Mouse (Mus musculus) liver, embryonic 13.5 days (tissue): ENCODE measurements around the gene Sema5b. TPM values are rescaled to one million over a fixed set of nuclear protein-coding genes. Genes with fewer than 3 reads are reported as not detected.

Experiments
- ATAC-seq: fragments of 200-750 bp; cut with Nextera tagmentation; 2 replicates; pipeline ENCODE4 v1.8.0; 2017; ENCODE audit warnings: low read depth, mild to moderate bottlenecking, moderate number of reproducible peaks, moderate library complexity
- DNase-seq: peaks from one replicate; pipeline ENCODE4 v3.0.0; 2022
- H3K27ac ChIP-seq: fragments of 300-500 bp; sonication (generic); 2 replicates; pipeline ENCODE4 v1.5.1; 2015; ENCODE audit warnings: moderate library complexity, mild to moderate bottlenecking, inconsistent platforms
- H3K27me3 ChIP-seq: fragments of 300-500 bp; sonication (generic); 2 replicates; pipeline ENCODE4 v1.6.1; 2015; ENCODE audit warnings: mild to moderate bottlenecking, inconsistent platforms
- H3K36me3 ChIP-seq: fragments of 300-500 bp; sonication (generic); 2 replicates; pipeline ENCODE4 v1.6.1; 2015; ENCODE audit warnings: mild to moderate bottlenecking, inconsistent platforms
- H3K4me1 ChIP-seq: fragments of 300-500 bp; sonication (generic); replicated peaks from 2 replicates; pipeline ENCODE4 v1.6.1; 2015; ENCODE audit warnings: inconsistent platforms
- H3K4me2 ChIP-seq: fragments of 300-500 bp; sonication (generic); 2 replicates; pipeline ENCODE4 v1.6.1; 2015; ENCODE audit warnings: inconsistent platforms, mild to moderate bottlenecking, moderate library complexity
- H3K4me3 ChIP-seq: fragments of 300-500 bp; sonication (generic); replicated peaks from 2 replicates; pipeline ENCODE4 v1.5.1; 2015; ENCODE audit warnings: mild to moderate bottlenecking, inconsistent platforms
- H3K9ac ChIP-seq: fragments of 300-500 bp; sonication (generic); 2 replicates; pipeline ENCODE4 v1.6.1; 2015; ENCODE audit warnings: mild to moderate bottlenecking, inconsistent platforms
- H3K9me3 ChIP-seq: fragments of 300-500 bp; sonication (generic); replicated peaks from 2 replicates; pipeline ENCODE4 v1.6.1; 2016; ENCODE audit warnings: inconsistent platforms
- WGBS: fragments of 180-500 bp; shearing (Covaris S2); methylation state at CpG from one replicate; pipeline ENCODE4 v1.1.7; 2015; ENCODE audit not compliant: insufficient replicate concordance; 5-methylcytosine and 5-hydroxymethylcytosine counted together
- polyA plus RNA-seq: library from polyadenylated mRNA; unstranded; fragments of >200 nt; fragmentation: Nextera tagmentation; extraction: Ambion mirVana; gene quantifications from 2 replicates; pipeline ENCODE4 v1.2.1, GENCODE M21; 2015

Gene Sema5b
- polyA plus RNA-seq, 1 experiment from 2014 or later = 0.14 TPM

DNA sequence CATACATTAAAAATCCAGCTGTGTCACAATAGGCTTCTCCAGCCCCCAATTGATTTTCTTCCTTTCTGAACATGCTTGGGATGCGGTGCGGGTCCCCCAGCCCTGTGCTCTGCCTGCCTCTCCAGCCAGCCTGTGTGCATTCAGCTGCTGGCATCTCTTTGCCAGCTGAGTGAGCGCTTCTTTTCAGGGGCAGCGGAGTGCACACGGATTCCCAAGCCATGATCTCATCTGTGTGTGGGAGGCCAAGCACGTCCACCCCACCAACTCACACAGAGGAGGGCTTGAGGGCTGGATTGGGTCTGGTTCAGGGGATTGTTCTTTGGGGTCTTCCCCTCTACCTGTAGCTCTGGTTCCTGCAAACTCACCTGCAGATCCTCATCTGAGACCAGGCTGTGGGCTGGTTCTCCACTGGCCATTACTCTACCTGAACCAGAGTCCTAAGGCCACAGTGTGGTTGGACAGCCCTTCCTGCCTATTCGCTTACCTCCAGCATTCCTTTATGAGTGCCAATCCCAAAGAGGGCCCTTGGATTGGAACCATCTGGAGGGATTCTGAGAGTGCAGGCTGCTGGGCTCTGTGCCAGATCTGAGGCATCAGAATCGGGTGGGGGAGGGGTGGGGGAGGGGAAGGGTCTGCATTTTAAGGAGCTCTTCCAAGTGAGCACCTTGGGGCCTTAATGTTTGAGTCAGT lies 55.9 kb downstream of the Sema5b start:
- Histone ChIP-seq H3K4me2 (no peak overlapping the region), H3K4me1 (no peaks in the 10 kb centered on the region), H3K27me3 (peaks cover 22% of the 10 kb centered on the region), H3K27ac (no peak overlapping the region), H3K36me3 (no peaks in the 10 kb centered on the region), H3K9me3 (0 out of 2 replicates have a peak, but pooled peaks cover 4% of the 10 kb centered on the region), H3K4me3 (no peak overlapping the region), H3K9ac (no peak overlapping the region)
- no peak for ATAC-seq
- DNase-seq = no peak
- 54% methylated on average over 8 of the region's 8 CpGs for WGBS

- no peak overlapping the region for H3K4me3 ChIP-seq
- no peaks in the 10 kb centered on the region for H3K4me1 ChIP-seq
- H3K4me2 ChIP-seq = no peak overlapping the region
- H3K27ac ChIP-seq = no peak overlapping the region
- ATAC-seq (no peak), DNase-seq (no peak)
- no peak overlapping the region for H3K9ac ChIP-seq
- peaks cover 19% of the 10 kb centered on the region; the same call in 1 of the 2 replicates for H3K27me3 ChIP-seq
- no peaks in the 10 kb centered on the region for H3K36me3 ChIP-seq
- 13% methylated on average over 6 of the region's 6 CpGs for WGBS
- 0 out of 2 replicates have a peak, but pooled peaks cover 4% of the 10 kb centered on the region for H3K9me3 ChIP-seq
These were observed 57.0 kb downstream of the Sema5b start for GRCm38 (mm10) chr16:35597991-35598390.

DNA sequence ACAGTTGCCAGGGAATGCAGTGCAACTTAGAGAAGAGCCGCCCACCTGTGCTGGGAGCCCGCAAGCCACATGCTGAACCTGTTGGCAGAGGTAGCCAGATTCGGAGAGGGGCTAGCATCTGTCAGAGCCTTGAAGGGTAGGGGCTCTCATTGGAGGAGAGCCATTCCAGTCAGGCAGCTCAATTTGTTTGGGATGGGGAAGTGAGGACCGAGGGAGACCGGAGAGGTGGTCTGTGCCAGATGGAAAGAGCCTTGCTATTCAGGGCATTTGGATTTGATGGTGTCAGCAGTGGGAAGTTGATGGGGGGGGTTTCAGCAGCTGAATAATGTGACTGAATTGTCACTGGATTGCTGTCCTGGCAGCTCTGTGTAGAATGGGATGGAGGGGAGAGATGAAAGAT lies 57.9 kb downstream of the Sema5b start:
- H3K9ac ChIP-seq = no peak overlapping the region
- H3K9me3 ChIP-seq = no peaks in the 10 kb centered on the region
- no peaks in the 10 kb centered on the region for H3K4me1 ChIP-seq
- peaks cover 26% of the 10 kb centered on the region; the same call in 1 of the 2 replicates for H3K27me3 ChIP-seq
- ATAC-seq (no peak), DNase-seq (no peak)
- no peak overlapping the region for H3K4me2 ChIP-seq
- H3K27ac ChIP-seq = no peak overlapping the region
- H3K4me3 ChIP-seq = no peak overlapping the region
- no peaks in the 10 kb centered on the region for H3K36me3 ChIP-seq
- 59% methylated on average over 5 of the region's 5 CpGs for WGBS

DNA sequence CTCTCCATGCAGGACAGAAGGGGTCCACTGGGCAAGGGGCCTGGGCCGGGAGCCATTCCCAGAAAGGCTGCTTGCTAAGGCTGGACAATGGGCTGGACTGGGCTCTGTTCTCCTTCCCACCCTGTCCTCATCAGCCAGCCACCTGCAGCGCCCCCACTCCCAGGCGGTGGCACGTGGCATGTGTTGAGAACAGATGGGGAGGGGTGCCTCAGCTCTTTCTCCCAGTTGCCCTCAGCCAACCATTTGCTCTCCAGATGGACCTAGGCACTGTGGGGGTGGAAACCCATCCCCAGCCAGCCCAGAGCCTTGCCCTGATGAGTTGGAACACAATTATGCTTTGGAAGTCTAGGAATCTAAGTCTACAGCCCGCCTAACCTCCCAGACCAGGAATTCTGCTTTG lies 59.3 kb downstream of the Sema5b start:
- no peaks in the 10 kb centered on the region for H3K36me3 ChIP-seq
- no peak overlapping the region for H3K4me2 ChIP-seq
- no peaks in the 10 kb centered on the region for H3K9me3 ChIP-seq
- DNase-seq (no peak), ATAC-seq (no peak)
- WGBS = 50% methylated on average over 5 of the region's 5 CpGs
- peaks cover 24% of the 10 kb centered on the region; the same call in 1 of the 2 replicates for H3K27me3 ChIP-seq
- no peak overlapping the region for H3K9ac ChIP-seq
- no peak overlapping the region for H3K27ac ChIP-seq
- H3K4me3 ChIP-seq = no peak overlapping the region
- no peaks in the 10 kb centered on the region for H3K4me1 ChIP-seq

- Histone ChIP-seq H3K4me3 (no peak overlapping the region), H3K36me3 (no peaks in the 10 kb centered on the region), H3K4me1 (no peaks in the 10 kb centered on the region), H3K27me3 (peaks cover 24% of the 10 kb centered on the region; the same call in 1 of the 2 replicates), H3K9me3 (no peaks in the 10 kb centered on the region), H3K4me2 (no peak overlapping the region), H3K27ac (no peak overlapping the region), H3K9ac (no peak overlapping the region)
- 68% methylated on average over 6 of the region's 6 CpGs for WGBS
- no peak for DNase-seq
- no peak for ATAC-seq
These were observed 60.5 kb downstream of the Sema5b start for GRCm38 (mm10) chr16:35601426-35601825.

DNA sequence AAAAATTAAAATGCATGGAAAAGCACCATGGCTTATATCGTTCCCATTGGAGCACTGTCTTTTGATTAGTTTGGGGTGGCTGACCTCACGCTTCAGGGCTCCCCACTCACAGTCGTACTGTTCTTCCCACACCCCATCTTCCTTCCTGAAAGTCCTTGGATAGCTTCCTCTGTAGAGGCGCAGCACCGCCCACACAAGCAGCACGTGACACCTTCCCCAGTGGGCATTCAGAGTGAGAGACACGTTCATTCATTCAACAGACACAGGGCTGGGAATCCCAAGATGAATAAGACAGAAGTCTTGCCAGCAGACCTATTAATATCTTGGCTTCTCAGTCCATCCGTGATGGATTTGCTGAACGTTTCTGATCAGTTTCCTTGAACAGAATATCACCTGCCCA lies 61.6 kb downstream of the Sema5b start:
- Histone ChIP-seq H3K36me3 (no peaks in the 10 kb centered on the region), H3K27me3 (peaks cover 24% of the 10 kb centered on the region; the same call in 1 of the 2 replicates), H3K9me3 (no peaks in the 10 kb centered on the region), H3K9ac (no peak overlapping the region), H3K27ac (no peak overlapping the region), H3K4me3 (no peak overlapping the region), H3K4me1 (no peaks in the 10 kb centered on the region), H3K4me2 (no peak overlapping the region)
- ATAC-seq (no peak), DNase-seq (no peak)
- WGBS = 55% methylated on average over 9 of the region's 9 CpGs

- Histone ChIP-seq H3K9me3 (no peaks in the 10 kb centered on the region), H3K4me1 (no peaks in the 10 kb centered on the region), H3K4me2 (no peak overlapping the region), H3K9ac (no peak overlapping the region), H3K27ac (no peak overlapping the region), H3K36me3 (no peaks in the 10 kb centered on the region), H3K27me3 (peaks cover 16% of the 10 kb centered on the region; the same call in 1 of the 2 replicates), H3K4me3 (no peak overlapping the region)
- 63% methylated on average over 20 of the region's 20 CpGs for WGBS
- ATAC-seq = no peak
- DNase-seq = no peak
These were observed 63.0 kb downstream of the Sema5b start for GRCm38 (mm10) chr16:35603729-35604522.

DNA sequence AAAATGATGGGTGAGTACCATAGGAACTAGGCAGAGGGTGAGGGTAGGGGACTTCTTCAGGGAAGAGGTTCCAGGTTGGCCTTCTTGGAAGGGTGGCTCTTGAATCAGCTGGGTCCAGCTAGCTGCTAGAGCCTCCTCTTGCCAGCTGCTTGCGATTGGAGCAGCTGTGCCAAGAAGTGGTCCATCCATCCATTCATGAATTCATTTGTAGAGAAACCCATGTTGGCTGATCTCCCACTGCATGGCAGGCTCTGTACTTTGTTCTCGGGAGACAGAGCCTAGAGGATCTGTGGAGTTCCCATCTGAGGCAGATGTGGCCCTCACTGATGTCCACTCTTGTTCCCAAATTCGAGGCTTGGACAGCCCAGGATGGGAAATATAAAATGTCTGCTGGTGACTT lies 66.3 kb downstream of the Sema5b start:
- H3K36me3 ChIP-seq = no peaks in the 10 kb centered on the region

DNA sequence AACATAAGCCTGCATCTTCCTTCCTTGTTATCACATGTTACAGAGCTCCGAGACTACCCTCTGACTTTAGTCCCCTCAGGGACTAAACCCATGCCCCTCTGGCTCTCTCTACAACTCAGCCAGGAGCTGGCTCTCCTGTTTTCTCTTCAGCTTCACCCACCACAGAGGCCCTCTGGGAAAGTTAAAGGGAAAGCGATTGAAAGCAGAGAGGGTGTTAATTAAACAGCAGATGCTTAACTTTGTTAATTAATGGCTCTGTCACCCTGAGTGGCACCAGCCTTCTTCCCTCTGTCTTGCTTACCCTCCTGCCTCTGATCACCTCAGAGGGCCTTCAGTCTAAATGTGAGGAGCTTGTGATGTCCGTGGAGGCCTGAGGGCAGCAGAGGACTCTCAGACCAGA lies 67.3 kb downstream of the Sema5b start:
- ATAC-seq (no peak), DNase-seq (no peak)
- Histone ChIP-seq H3K9me3 (no peaks in the 10 kb centered on the region), H3K4me1 (no peaks in the 10 kb centered on the region), H3K4me2 (no peak overlapping the region), H3K4me3 (no peak overlapping the region), H3K27me3 (peaks cover 15% of the 10 kb centered on the region; the same call in 1 of the 2 replicates), H3K36me3 (no peaks in the 10 kb centered on the region), H3K9ac (no peak overlapping the region), H3K27ac (no peak overlapping the region)
- 36% methylated on average over 3 of the region's 3 CpGs for WGBS

More for the DNA sequence above, 66.3 kb downstream of the Sema5b start:
- Histone ChIP-seq H3K27ac (no peak overlapping the region), H3K9ac (no peak overlapping the region), H3K4me3 (no peak overlapping the region), H3K4me1 (no peaks in the 10 kb centered on the region), H3K9me3 (no peaks in the 10 kb centered on the region), H3K27me3 (peaks cover 16% of the 10 kb centered on the region; the same call in 1 of the 2 replicates), H3K4me2 (no peak overlapping the region)
- no peak for ATAC-seq
- no peak for DNase-seq
- 48% methylated on average over 3 of the region's 3 CpGs for WGBS

GRCm38 (mm10) chr16:35609561-35609960 lies 68.6 kb downstream of the Sema5b start:
- no peak for DNase-seq
- no peak overlapping the region for H3K9ac ChIP-seq
- WGBS = 47% methylated on average over 6 of the region's 6 CpGs
- H3K4me1 ChIP-seq = no peaks in the 10 kb centered on the region
- no peaks in the 10 kb centered on the region for H3K9me3 ChIP-seq
- no peak overlapping the region for H3K27ac ChIP-seq
- H3K4me2 ChIP-seq = no peak overlapping the region
- ATAC-seq = no peak
- no peak overlapping the region for H3K4me3 ChIP-seq
- H3K27me3 ChIP-seq = peaks cover 7% of the 10 kb centered on the region; the same call in 1 of the 2 replicates
- H3K36me3 ChIP-seq = no peaks in the 10 kb centered on the region

- WGBS = 51% methylated on average over 17 of the region's 17 CpGs
- ATAC-seq (no peak), DNase-seq (no peak)
- Histone ChIP-seq H3K36me3 (no peaks in the 10 kb centered on the region), H3K9ac (no peak overlapping the region), H3K27ac (no peak overlapping the region), H3K4me2 (no peak overlapping the region), H3K4me3 (no peak overlapping the region), H3K27me3 (0 out of 2 replicates have a peak, but pooled peaks cover 9% of the 10 kb centered on the region), H3K9me3 (no peaks in the 10 kb centered on the region), H3K4me1 (no peaks in the 10 kb centered on the region)
These were observed 73.2 kb downstream of the Sema5b start for GRCm38 (mm10) chr16:35613851-35614804.
